Mouse (Mus musculus): ENCODE results near the gene Mkks. TPM values are rescaled to one million over a fixed set of nuclear protein-coding genes. Genes with fewer than 3 reads are reported as not detected.
"Not testable (repeated sequence)": the region's sequence is repeated elsewhere in the genome, so short reads cannot be mapped to it uniquely, and the experiment has no call there.

Gene Mkks
- polyA plus RNA-seq, 1 experiment from 2014 or later = 5.0 TPM

DNA sequence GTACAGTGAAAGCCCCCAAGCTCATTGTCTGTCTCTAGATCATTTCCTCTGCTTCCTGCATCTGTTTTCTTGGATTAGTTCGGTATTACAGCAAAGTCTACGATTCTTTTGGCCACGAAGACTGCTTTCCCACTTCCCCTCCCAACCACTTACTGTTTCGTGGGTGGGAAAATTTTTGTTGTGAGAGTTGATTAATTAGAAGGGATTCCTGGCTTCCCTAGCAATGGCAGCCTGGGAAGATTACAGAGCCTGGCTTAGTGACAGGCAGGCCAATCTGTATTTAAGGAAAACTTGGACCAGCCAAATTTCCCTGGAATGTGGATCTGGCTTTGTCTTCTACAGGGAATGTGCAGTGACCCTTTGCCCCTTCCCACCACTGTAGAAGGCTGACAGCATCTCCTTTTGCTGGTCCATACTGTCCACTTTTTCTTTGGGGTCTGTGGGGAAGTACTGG lies 20.8 kb upstream of the Mkks start:
- Histone ChIP-seq H3K27ac (ENCODE audit: low read length) (no peak overlapping the region), H3K4me2 (ENCODE audit: low read depth, low read length) (no peak overlapping the region), H3K4me3 (ENCODE audit: low read depth, low read length) (no peak overlapping the region), H3K27me3 (ENCODE audit: control insufficient read depth, insufficient read depth, low read depth, low read length) (no peaks in the 10 kb centered on the region), H3K9ac (ENCODE audit: low read depth, low read length) (no peak overlapping the region), H3K9me3 (replicated peaks; ENCODE audit: control insufficient read depth, low read length) (no peaks in the 10 kb centered on the region), H3K36me3 (ENCODE audit: control insufficient read depth, insufficient read depth) (no peaks in the 10 kb centered on the region), H3K4me1 (ENCODE audit: control insufficient read depth, low read depth, low read length) (no peaks in the 10 kb centered on the region)
- 0 out of 2 replicates have a peak, but pooled peaks have one; percentile 13 for ATAC-seq (ENCODE audit: low read depth)
- 20% methylated on average over 4 of the region's 4 CpGs for WGBS (ENCODE audit: insufficient replicate concordance)

DNA sequence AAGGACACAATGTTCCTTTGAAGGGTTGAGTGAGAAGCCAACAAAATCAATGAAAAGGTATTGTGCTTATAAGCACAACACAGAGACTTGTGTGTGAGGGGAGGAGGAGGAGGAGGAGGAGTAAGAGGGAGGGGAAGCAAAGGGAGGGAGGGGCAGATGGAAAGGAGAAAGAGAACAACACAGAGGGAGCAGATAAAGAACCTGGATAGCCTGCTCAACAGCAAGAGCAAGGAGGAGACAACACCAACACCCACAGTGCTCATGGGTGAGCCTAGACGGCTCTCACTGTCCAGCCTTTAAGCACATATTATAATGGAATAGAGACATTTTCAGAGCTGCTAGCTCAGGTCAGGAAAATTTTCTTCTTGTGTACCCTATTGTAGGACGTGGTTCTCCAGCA lies 18.1 kb upstream of the Mkks start:
- H3K9me3 ChIP-seq (replicated peaks; ENCODE audit: control insufficient read depth, low read length) = no peaks in the 10 kb centered on the region
- WGBS (ENCODE audit: insufficient replicate concordance) = 44% methylated on average over 2 of the region's 2 CpGs
- peak; percentile 43; the same call in 1 of the 2 replicates for ATAC-seq (ENCODE audit: low read depth)

DNA sequence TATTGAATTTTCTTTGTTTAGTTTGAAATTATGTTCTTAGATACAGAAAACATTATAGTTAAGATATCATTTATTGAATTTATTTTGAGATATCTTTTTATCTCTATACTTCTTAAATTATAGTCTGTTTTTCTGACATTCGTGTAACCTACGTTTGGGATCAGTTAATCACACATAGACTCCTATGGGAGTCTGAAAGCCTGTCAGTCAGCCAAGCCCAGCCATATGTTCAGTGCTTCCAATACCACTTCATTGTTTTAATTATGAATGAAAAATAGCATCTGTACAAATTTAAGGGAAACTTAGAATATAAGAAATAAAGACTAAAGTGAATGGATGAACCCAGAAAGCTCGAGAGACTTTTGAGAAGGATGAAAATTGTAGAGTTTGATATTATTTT lies 17.4 kb upstream of the Mkks start:
- Histone ChIP-seq H3K4me3 (ENCODE audit: low read depth, low read length) (no peak overlapping the region), H3K27me3 (ENCODE audit: control insufficient read depth, insufficient read depth, low read depth, low read length) (no peaks in the 10 kb centered on the region), H3K4me1 (ENCODE audit: control insufficient read depth, low read depth, low read length) (no peaks in the 10 kb centered on the region), H3K9ac (ENCODE audit: low read depth, low read length) (no peak overlapping the region), H3K36me3 (ENCODE audit: control insufficient read depth, insufficient read depth) (0 out of 2 replicates have a peak, but pooled peaks cover 2% of the 10 kb centered on the region), H3K9me3 (replicated peaks; ENCODE audit: control insufficient read depth, low read length) (no peaks in the 10 kb centered on the region), H3K4me2 (ENCODE audit: low read depth, low read length) (no peak overlapping the region), H3K27ac (ENCODE audit: low read length) (no peak overlapping the region)
- no peak for ATAC-seq (ENCODE audit: low read depth)
- whole genome bisulfite sequencing (ENCODE audit: insufficient replicate concordance) = 68% methylated on average over 3 of the region's 3 CpGs

More for the DNA sequence above, 18.1 kb upstream of the Mkks start:
- Histone ChIP-seq H3K27me3 (ENCODE audit: control insufficient read depth, insufficient read depth, low read depth, low read length) (no peaks in the 10 kb centered on the region), H3K36me3 (ENCODE audit: control insufficient read depth, insufficient read depth) (0 out of 2 replicates have a peak, but pooled peaks cover 2% of the 10 kb centered on the region), H3K4me1 (ENCODE audit: control insufficient read depth, low read depth, low read length) (no peaks in the 10 kb centered on the region), H3K27ac (ENCODE audit: low read length) (no peak overlapping the region), H3K4me2 (ENCODE audit: low read depth, low read length) (no peak overlapping the region), H3K9ac (ENCODE audit: low read depth, low read length) (no peak overlapping the region), H3K4me3 (ENCODE audit: low read depth, low read length) (no peak overlapping the region)

DNA sequence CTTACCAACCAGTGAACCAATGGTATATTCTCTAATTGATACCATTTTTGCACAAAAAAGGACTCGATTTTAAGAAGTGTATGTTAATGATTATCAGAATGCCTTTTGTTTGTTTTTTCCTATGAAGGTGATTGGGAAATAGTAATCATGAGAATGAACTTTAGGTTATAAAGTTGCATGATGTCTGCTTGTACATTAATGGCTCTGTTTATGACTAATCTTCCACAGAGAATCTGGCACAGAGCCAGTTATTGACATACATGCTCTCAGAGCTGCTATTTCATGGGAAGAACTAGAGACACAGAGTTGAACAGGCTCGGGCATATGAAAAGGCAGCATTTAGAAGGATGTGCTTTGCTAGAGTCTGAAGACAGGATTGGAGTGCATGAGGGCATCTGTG lies 4.9 kb upstream of the Mkks start:
- no peaks in the 10 kb centered on the region for H3K36me3 ChIP-seq (ENCODE audit: control insufficient read depth, insufficient read depth)
- peaks cover 8% of the 10 kb centered on the region for H3K4me1 ChIP-seq (ENCODE audit: control insufficient read depth, low read depth, low read length)
- WGBS (ENCODE audit: insufficient replicate concordance) = 61% methylated on average over 2 of the region's 2 CpGs
- H3K4me2 ChIP-seq (ENCODE audit: low read depth, low read length) = no peak overlapping the region
- H3K27me3 ChIP-seq (ENCODE audit: control insufficient read depth, insufficient read depth, low read depth, low read length) = no peaks in the 10 kb centered on the region
- H3K27ac ChIP-seq (ENCODE audit: low read length) = no peak overlapping the region
- no peak for ATAC-seq (ENCODE audit: low read depth)
- no peak overlapping the region for H3K4me3 ChIP-seq (ENCODE audit: low read depth, low read length)
- no peak overlapping the region for H3K9ac ChIP-seq (ENCODE audit: low read depth, low read length)
- H3K9me3 ChIP-seq (replicated peaks; ENCODE audit: control insufficient read depth, low read length) = no peaks in the 10 kb centered on the region

DNA sequence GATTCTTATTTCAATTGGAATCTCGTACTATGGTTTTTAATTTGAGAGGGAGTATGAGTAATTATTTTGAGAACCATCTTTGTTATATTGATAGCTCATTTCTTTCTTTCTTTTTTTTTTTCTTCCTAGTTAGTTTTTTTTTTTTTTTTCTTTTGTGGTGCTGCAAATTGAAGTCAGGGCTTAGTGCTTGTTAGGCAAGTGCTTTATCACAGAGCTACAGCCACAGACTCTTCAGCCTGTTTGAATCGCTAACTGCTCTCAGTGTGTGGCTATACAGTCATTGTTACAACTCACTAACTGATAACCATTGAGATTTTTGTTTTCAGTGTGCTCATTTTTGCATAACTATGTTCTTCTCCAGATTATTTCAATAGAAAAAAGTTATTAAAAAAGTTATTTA lies 3.3 kb upstream of the Mkks start:
- no peaks in the 10 kb centered on the region for H3K36me3 ChIP-seq (ENCODE audit: control insufficient read depth, insufficient read depth)
- ATAC-seq (ENCODE audit: low read depth) = no peak
- no peak overlapping the region for H3K4me3 ChIP-seq (ENCODE audit: low read depth, low read length)
- 41% methylated on average over 2 of the region's 2 CpGs for WGBS (ENCODE audit: insufficient replicate concordance)
- no peak overlapping the region for H3K27ac ChIP-seq (ENCODE audit: low read length)
- no peaks in the 10 kb centered on the region for H3K27me3 ChIP-seq (ENCODE audit: control insufficient read depth, insufficient read depth, low read depth, low read length)
- H3K4me1 ChIP-seq (ENCODE audit: control insufficient read depth, low read depth, low read length) = peaks cover 14% of the 10 kb centered on the region
- H3K9me3 ChIP-seq (replicated peaks; ENCODE audit: control insufficient read depth, low read length) = no peaks in the 10 kb centered on the region
- no peak overlapping the region for H3K4me2 ChIP-seq (ENCODE audit: low read depth, low read length)
- no peak overlapping the region for H3K9ac ChIP-seq (ENCODE audit: low read depth, low read length)

DNA sequence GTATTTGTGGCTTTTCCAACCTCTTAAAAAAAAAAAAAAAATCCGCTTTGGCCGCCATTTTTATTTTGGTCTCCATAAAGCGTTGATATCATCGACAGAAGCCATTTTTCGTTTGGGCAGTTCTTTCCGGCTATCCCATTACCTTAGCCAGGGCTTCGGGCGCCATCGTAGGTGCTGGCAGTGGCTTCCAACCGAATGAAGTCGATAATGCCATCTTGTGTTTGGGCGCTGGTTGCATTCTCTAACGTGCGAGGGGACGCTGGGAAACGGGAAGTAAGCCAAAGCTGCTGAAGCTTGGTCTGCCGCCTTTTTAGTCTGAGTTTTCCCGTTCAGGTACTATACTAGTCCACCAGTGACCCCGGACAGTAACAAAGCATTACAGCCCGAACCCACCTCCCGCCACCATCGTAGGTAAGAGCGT lies 772 bp upstream of the Mkks start:
- peak overlapping the region; percentile 97 for H3K27ac ChIP-seq (ENCODE audit: low read length)
- no peaks in the 10 kb centered on the region for H3K36me3 ChIP-seq (ENCODE audit: control insufficient read depth, insufficient read depth)
- H3K27me3 ChIP-seq (ENCODE audit: control insufficient read depth, insufficient read depth, low read depth, low read length) = no peaks in the 10 kb centered on the region
- WGBS (ENCODE audit: insufficient replicate concordance) = 0% methylated on average over 23 of the region's 23 CpGs
- no peaks in the 10 kb centered on the region for H3K9me3 ChIP-seq (replicated peaks; ENCODE audit: control insufficient read depth, low read length)
- peak; percentile 64 for ATAC-seq (ENCODE audit: low read depth)
- peak overlapping the region; percentile 49 for H3K4me2 ChIP-seq (ENCODE audit: low read depth, low read length)
- H3K9ac ChIP-seq (ENCODE audit: low read depth, low read length) = peak overlapping the region; percentile 87
- peak overlapping the region; percentile 96 for H3K4me3 ChIP-seq (ENCODE audit: low read depth, low read length)
- peaks cover 14% of the 10 kb centered on the region for H3K4me1 ChIP-seq (ENCODE audit: control insufficient read depth, low read depth, low read length)

DNA sequence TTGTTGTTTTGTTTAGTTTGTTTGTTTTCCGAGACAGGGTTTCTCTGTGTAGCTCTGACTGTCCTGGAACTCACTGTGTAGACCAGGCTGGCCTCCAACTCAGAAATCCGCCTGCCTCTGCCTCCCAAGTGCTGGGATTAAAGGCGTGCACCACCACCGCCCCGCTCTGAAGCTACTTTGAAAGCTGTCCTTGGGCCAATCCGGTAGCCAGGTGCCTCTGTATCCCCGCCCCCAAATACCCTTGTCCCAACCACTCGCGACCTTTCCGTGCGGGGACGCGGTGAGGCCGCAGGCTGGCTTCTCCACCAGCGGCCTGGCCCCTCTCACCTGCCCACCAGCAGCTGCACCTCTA lies 497 bp downstream of the Mkks start:
- WGBS (ENCODE audit: insufficient replicate concordance) = 3% methylated on average over 15 of the region's 15 CpGs
- peak overlapping the region; percentile 87 for H3K9ac ChIP-seq (ENCODE audit: low read depth, low read length)
- not testable (repeated sequence) for H3K36me3 ChIP-seq (ENCODE audit: control insufficient read depth, insufficient read depth); H3K9me3 ChIP-seq (replicated peaks; ENCODE audit: control insufficient read depth, low read length); H3K27me3 ChIP-seq (ENCODE audit: control insufficient read depth, insufficient read depth, low read depth, low read length)
- ATAC-seq (ENCODE audit: low read depth) = peak; percentile 71
- peaks cover 11% of the 10 kb centered on the region for H3K4me1 ChIP-seq (ENCODE audit: control insufficient read depth, low read depth, low read length)
- H3K4me3 ChIP-seq (ENCODE audit: low read depth, low read length) = peak overlapping the region; percentile 96
- H3K4me2 ChIP-seq (ENCODE audit: low read depth, low read length) = peak overlapping the region; percentile 53
- H3K27ac ChIP-seq (ENCODE audit: low read length) = peak overlapping the region; percentile 97

DNA sequence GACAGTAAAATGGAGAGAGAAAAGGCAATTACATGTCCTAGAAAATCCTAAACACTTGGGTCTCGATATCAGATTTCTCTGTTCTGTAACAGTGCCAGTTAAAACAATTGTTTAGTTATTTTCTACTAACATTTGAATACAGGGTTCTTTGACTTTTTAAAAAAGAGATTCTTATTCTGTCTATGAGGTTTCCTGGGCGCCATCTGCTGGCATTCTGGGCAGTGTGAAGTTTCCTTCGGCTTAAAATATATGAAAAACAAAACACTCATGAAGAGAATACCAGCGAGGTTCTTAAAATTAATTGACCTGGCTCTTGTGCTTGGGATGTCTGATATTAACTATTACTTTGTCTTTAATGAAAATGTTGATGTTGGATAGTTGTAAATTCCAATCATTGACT lies 4.3 kb downstream of the Mkks start:
- H3K4me2 ChIP-seq (ENCODE audit: low read depth, low read length) = no peak overlapping the region
- H3K4me3 ChIP-seq (ENCODE audit: low read depth, low read length) = no peak overlapping the region
- H3K27me3 ChIP-seq (ENCODE audit: control insufficient read depth, insufficient read depth, low read depth, low read length) = no peaks in the 10 kb centered on the region
- no peak for ATAC-seq (ENCODE audit: low read depth)
- 62% methylated on average over 4 of the region's 4 CpGs for WGBS (ENCODE audit: insufficient replicate concordance)
- no peaks in the 10 kb centered on the region for H3K9me3 ChIP-seq (replicated peaks; ENCODE audit: control insufficient read depth, low read length)
- H3K27ac ChIP-seq (ENCODE audit: low read length) = no peak overlapping the region
- peaks cover 4% of the 10 kb centered on the region for H3K36me3 ChIP-seq (ENCODE audit: control insufficient read depth, insufficient read depth)
- H3K4me1 ChIP-seq (ENCODE audit: control insufficient read depth, low read depth, low read length) = peaks cover 6% of the 10 kb centered on the region
- no peak overlapping the region for H3K9ac ChIP-seq (ENCODE audit: low read depth, low read length)

DNA sequence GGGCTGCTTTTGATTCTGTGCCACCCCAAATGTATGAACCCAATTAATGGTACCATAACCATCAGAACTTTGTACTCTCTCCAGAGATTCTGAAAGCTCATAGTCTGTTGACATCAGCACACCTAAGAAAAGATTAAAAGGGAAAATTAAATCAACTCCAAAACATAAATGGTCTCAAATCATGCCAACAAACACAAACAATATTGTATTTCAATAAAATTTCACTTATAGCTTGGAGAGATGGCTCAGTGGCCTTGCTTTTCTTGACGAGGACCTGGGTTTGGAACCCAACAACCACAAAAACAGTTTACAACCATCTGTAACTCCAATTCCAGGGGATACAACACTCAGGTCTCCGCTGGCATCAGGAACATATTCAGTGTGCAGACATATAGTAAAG lies 5.6 kb downstream of the Mkks start, which contains the start of gene AL731706.2:
TSS of gene AL731706.2 (minus strand) at position 101 of the 400 bp plus-strand sequence.
- Histone ChIP-seq H3K36me3 (ENCODE audit: control insufficient read depth, insufficient read depth) (peaks cover 12% of the 10 kb centered on the region), H3K27ac (ENCODE audit: low read length) (no peak within 1 kb of the TSS), H3K4me3 (ENCODE audit: low read depth, low read length) (no peak within 1 kb of the TSS), H3K9ac (ENCODE audit: low read depth, low read length) (no peak within 1 kb of the TSS), H3K27me3 (ENCODE audit: control insufficient read depth, insufficient read depth, low read depth, low read length) (no peaks in the 10 kb centered on the region), H3K9me3 (replicated peaks; ENCODE audit: control insufficient read depth, low read length) (no peaks in the 10 kb centered on the region), H3K4me2 (ENCODE audit: low read depth, low read length) (no peak within 1 kb of the TSS), H3K4me1 (ENCODE audit: control insufficient read depth, low read depth, low read length) (peaks cover 6% of the 10 kb centered on the region)
- WGBS (ENCODE audit: insufficient replicate concordance) = 67% methylated on average over 2 of the region's 2 CpGs
- no peak for ATAC-seq (ENCODE audit: low read depth)
